Mouse (Mus musculus): ENCODE results near the gene Sirt7. TPM values are rescaled to one million over a fixed set of nuclear protein-coding genes. Genes with fewer than 3 reads are reported as not detected.

Gene Sirt7
- 43.1 and 43.3 TPM in 2 replicates for polyA plus RNA-seq (2016; fragmentation: Nextera tagmentation; extraction: Ambion mirVana)

- H3K9ac ChIP-seq: peak within 1 kb of the TSS; percentile 80
Observed at GRCm38 (mm10) chr11:120625152-120625775, at the start of gene Sirt7. Sirt7 (minus strand) TSS chr11:120625240.

GRCm38 (mm10) chr11:120673594-120674122 lies 48.6 kb upstream of the Sirt7 start:
- H3K9me3 ChIP-seq: no peaks in the 10 kb centered on the region
- peak overlapping the region; percentile 88 for H3K4me2 ChIP-seq
- H3K9ac ChIP-seq: peak overlapping the region; percentile 81
- 36% methylated on average over 12 of the region's 12 CpGs for WGBS
- no peaks in the 10 kb centered on the region for H3K27me3 ChIP-seq
- peaks cover 18% of the 10 kb centered on the region for H3K4me1 ChIP-seq
- peaks cover 14% of the 10 kb centered on the region for H3K36me3 ChIP-seq (replicated peaks)
- ATAC-seq (ENCODE audit: low FRiP score): peak; percentile 18
- peak overlapping the region; percentile 91 for H3K27ac ChIP-seq
- H3K4me3 ChIP-seq (replicated peaks): peak overlapping the region; percentile 83

More at GRCm38 (mm10) chr11:120625152-120625775, at the start of gene Sirt7:
- H3K4me3 ChIP-seq (replicated peaks): peak within 1 kb of the TSS; percentile 99
- H3K9me3 ChIP-seq: no peaks in the 10 kb centered on the region
- peak within 1 kb of the TSS; percentile 86 for H3K27ac ChIP-seq
- ATAC-seq (ENCODE audit: low FRiP score): peak; percentile 50
- H3K4me2 ChIP-seq: peak within 1 kb of the TSS; percentile 99
- 25% methylated on average over 5 of the region's 5 CpGs for WGBS
- H3K36me3 ChIP-seq (replicated peaks): peaks cover 61% of the 10 kb centered on the region
- no peaks in the 10 kb centered on the region for H3K27me3 ChIP-seq
- peaks cover 29% of the 10 kb centered on the region for H3K4me1 ChIP-seq

DNA sequence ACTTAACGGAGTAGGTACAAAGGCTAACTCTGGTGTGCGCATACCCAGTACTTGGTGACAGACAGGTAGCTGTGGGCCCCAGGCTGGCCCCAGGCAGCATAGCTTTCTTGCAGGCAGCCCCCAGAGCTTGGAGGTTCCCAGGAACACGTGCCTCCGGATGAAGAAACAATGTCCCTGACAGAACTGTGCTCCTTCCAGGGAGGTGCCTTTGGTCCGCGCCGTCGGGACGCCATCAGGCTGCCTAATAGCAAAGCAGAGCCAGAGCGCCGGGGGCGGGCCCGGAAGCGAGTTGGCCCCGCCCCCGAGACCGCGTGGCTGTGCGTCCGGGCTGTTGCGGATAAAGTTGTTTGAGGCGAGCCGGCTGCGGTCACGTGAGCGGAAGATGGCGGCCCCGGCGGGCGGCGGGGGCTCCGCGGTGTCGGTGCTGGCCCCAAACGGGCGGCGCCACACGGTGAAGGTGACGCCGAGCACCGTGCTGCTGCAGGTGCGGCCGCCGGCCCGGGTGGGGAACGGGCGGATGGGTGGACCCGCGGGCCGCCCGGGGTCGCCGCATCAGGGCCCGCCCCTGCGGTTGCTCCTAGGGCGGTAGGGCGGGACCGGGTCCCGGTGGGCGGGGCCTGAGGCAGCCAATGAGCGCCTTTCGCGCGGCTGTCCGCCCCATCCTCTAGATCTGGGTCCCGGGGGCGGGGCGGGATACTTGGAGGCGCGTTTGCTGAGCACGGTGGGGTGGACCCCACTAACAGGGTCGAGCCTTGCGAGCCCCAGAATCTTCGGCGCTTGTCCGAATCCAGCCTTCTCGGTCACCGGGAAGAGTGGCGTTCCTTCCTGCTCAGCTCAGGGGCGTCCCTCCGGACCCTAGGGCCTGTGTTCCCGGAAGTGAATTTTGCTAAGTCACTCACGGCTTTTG lies 47.9 kb upstream of the Sirt7 start, which contains the start of gene Aspscr1:
Aspscr1 (plus strand) TSS at position 287 of the 907 bp plus-strand sequence.
- peak within 1 kb of the TSS; percentile 91 for H3K27ac ChIP-seq
- 2% methylated on average over 63 of the region's 83 CpGs for WGBS
- H3K4me2 ChIP-seq: peak within 1 kb of the TSS; percentile 88
- ATAC-seq (ENCODE audit: low FRiP score): peak; percentile 97
- H3K36me3 ChIP-seq (replicated peaks): peaks cover 7% of the 10 kb centered on the region
- no peaks in the 10 kb centered on the region for H3K9me3 ChIP-seq
- peak within 1 kb of the TSS; percentile 83 for H3K4me3 ChIP-seq (replicated peaks)
- H3K9ac ChIP-seq: peak within 1 kb of the TSS; percentile 81
- H3K4me1 ChIP-seq: peaks cover 18% of the 10 kb centered on the region
- H3K27me3 ChIP-seq: no peaks in the 10 kb centered on the region

- Histone ChIP-seq H3K27me3 (peaks cover 46% of the 10 kb centered on the region), H3K27ac (no peak overlapping the region), H3K9ac (no peak overlapping the region), H3K4me2 (no peak overlapping the region), H3K4me1 (peaks cover 5% of the 10 kb centered on the region; the same call in 1 of the 2 replicates), H3K36me3 (replicated peaks) (no peaks in the 10 kb centered on the region), H3K9me3 (no peaks in the 10 kb centered on the region), H3K4me3 (replicated peaks) (no peak overlapping the region)
- ATAC-seq (ENCODE audit: low FRiP score): no peak
- 8% methylated on average over 3 of the region's 3 CpGs for WGBS
Observed at GRCm38 (mm10) chr11:120666617-120667016, 41.6 kb upstream of the Sirt7 start.

- Histone ChIP-seq H3K9me3 (no peaks in the 10 kb centered on the region), H3K36me3 (replicated peaks) (no peaks in the 10 kb centered on the region), H3K27me3 (peaks cover 59% of the 10 kb centered on the region), H3K9ac (no peak overlapping the region), H3K27ac (no peak overlapping the region), H3K4me1 (peaks cover 15% of the 10 kb centered on the region), H3K4me2 (no peak overlapping the region), H3K4me3 (replicated peaks) (no peak overlapping the region)
- WGBS: 86% methylated on average over 3 of the region's 3 CpGs
- ATAC-seq (ENCODE audit: low FRiP score): no peak
Observed at GRCm38 (mm10) chr11:120665406-120665805, 40.4 kb upstream of the Sirt7 start.

DNA sequence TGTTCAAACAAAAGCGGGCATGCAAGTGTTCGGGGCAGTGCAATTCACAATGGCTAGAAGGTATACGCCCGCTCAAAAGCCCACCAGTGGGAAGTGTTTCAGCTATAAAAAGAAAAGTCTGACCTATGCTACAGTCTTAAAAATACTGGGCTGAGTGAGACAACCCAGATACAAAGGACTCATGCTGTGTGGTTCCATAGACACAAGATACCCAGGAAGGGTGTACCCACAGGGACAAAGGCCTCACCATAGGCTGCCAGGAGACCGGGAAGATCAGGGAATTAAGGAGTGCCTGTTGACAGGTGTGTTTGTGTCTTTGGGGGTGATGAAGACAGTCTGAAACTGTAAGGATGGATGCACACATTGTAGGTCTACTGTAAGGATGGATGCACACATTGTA lies 38.7 kb upstream of the Sirt7 start:
- Histone ChIP-seq H3K9ac (no peak overlapping the region), H3K4me1 (peaks cover 29% of the 10 kb centered on the region), H3K4me3 (replicated peaks) (no peak overlapping the region), H3K36me3 (replicated peaks) (no peaks in the 10 kb centered on the region), H3K4me2 (no peak overlapping the region), H3K27me3 (peaks cover 75% of the 10 kb centered on the region), H3K9me3 (no peaks in the 10 kb centered on the region), H3K27ac (no peak overlapping the region)
- no peak for ATAC-seq (ENCODE audit: low FRiP score)
- WGBS: 59% methylated on average over 5 of the region's 5 CpGs

- Histone ChIP-seq H3K36me3 (replicated peaks) (no peaks in the 10 kb centered on the region), H3K4me2 (no peak overlapping the region), H3K4me3 (replicated peaks) (no peak overlapping the region), H3K9ac (no peak overlapping the region), H3K27me3 (peaks cover 85% of the 10 kb centered on the region), H3K27ac (no peak overlapping the region), H3K4me1 (peaks cover 29% of the 10 kb centered on the region), H3K9me3 (no peaks in the 10 kb centered on the region)
- ATAC-seq (ENCODE audit: low FRiP score): no peak
- 49% methylated on average over 6 of the region's 6 CpGs for WGBS
Observed at GRCm38 (mm10) chr11:120662759-120663158, 37.7 kb upstream of the Sirt7 start.

DNA sequence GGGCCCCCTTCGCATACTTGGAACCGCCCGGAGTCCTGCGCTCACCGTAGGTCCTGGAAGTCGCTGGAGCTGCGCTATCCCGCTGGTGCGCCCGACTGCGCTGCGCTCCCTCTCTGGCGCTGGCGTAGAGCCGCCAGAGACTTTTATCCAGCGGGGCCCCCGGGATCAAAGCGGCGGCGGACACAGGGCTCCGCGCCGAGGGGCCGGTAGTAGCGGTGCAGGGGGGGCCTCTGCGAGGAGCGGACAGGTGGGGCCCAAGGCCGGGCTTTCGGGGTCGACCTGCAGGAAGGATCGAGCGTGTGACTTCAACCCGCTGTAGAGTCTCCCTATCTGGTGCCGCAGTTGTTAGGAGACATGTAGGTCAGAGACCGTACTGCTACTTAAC lies 36.0 kb upstream of the Sirt7 start, which contains the start of gene Notum:
Notum (minus strand) TSS at position 100 of the 385 bp plus-strand sequence.
- H3K4me2 ChIP-seq: peak within 1 kb of the TSS; percentile 60
- no peaks in the 10 kb centered on the region for H3K36me3 ChIP-seq (replicated peaks)
- H3K27ac ChIP-seq: no peak within 1 kb of the TSS
- H3K4me1 ChIP-seq: peaks cover 23% of the 10 kb centered on the region
- WGBS: 1% methylated on average over 35 of the region's 35 CpGs
- peak within 1 kb of the TSS; percentile 41 for H3K4me3 ChIP-seq (replicated peaks)
- peak within 1 kb of the TSS; percentile 33; the same call in 1 of the 2 replicates for H3K9ac ChIP-seq
- no peaks in the 10 kb centered on the region for H3K9me3 ChIP-seq
- no peak for ATAC-seq (ENCODE audit: low FRiP score)
- H3K27me3 ChIP-seq: peaks cover 95% of the 10 kb centered on the region

DNA sequence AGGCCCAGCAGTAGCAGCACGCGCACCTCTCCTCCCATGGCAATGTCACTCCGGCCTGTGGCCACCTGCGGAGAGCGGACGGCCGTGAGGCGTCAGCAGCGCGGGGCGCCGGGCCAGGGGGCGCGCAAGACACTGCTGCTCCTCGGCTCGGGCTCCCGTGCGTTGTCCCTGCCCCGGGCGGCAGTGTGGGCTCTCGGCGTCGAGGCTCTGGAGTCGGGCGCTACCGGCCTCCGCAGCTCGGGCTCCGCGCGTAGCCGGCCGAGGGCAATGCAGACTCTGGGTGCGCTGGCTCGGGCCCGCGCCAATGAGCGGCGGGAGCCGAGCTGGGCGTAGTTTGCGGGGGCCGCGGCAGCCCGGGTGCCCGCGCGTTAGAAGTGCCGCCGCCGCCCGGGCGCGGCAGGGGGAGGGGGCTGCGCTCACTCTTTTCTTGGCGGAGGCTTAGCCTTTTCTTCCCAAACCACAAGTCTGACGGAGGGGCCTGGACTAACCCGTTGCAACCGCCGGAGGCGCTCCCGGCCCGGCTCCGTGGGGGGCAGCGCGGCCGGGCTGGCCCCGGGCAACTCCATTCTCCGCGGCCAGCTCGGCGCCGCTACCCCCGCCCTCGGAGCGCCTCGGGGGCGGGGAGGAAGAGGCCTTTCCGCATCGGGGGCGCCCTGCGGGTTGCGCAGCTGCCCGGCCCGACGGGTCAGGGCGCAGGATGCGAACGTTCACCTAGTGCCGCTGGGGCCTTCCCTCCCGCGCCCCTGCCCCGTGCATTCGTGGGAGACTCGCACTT lies 35.4 kb upstream of the Sirt7 start:
- Histone ChIP-seq H3K4me3 (replicated peaks) (peak overlapping the region; percentile 41), H3K36me3 (replicated peaks) (no peaks in the 10 kb centered on the region), H3K27me3 (peaks cover 97% of the 10 kb centered on the region), H3K4me2 (peak overlapping the region; percentile 60), H3K27ac (no peak overlapping the region), H3K9ac (peak overlapping the region; percentile 33; the same call in 1 of the 2 replicates), H3K9me3 (no peaks in the 10 kb centered on the region), H3K4me1 (peaks cover 23% of the 10 kb centered on the region)
- WGBS: under 1% methylated on average over 82 of the region's 95 CpGs
- 0 out of 2 replicates have a peak, but pooled peaks have one; percentile 36 for ATAC-seq (ENCODE audit: low FRiP score)

DNA sequence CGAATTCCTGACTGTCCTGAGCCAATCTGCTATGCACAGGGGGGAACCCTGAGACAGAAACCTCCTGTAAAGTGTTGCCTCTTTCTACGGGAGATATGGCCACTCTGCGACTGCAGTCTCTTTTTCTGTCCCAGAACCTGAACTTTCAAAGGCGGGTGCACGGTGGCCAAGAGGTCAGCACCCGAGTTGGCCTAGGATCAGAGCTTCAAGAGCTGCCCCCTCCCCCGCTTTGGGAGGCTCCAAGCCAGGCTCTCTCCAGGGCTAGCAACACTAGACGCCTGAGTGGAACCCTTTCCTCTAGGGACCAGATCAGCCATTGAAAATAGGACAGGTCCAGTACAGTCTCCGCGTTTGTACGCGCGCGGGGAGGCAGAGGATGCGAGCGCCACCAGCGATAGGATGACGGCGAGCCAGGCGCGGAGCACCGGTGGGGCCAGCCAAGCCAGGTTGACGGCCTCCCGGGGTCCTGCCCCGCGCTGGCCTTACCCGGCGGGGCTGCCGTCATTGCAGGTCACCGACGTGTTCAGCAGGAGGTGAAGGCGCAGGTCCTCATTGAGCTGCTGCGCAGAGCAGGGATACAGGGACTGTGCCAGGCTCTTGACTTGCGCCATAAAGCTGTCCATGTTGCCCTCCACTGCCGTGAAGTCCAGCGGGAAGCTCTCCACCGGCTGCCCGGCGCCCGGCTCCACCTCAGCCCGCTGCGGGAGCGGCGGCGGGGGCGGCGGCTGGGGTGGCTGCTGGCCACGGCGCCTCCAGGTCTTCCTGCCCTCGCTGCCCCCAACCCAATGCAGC lies 34.7 kb upstream of the Sirt7 start:
- Histone ChIP-seq H3K4me3 (replicated peaks) (peak overlapping the region; percentile 41), H3K9ac (peak overlapping the region; percentile 33; the same call in 1 of the 2 replicates), H3K4me1 (peaks cover 23% of the 10 kb centered on the region), H3K27ac (no peak overlapping the region), H3K36me3 (replicated peaks) (no peaks in the 10 kb centered on the region), H3K27me3 (peaks cover 93% of the 10 kb centered on the region), H3K4me2 (peak overlapping the region; percentile 60), H3K9me3 (no peaks in the 10 kb centered on the region)
- WGBS: 3% methylated on average over 45 of the region's 50 CpGs
- ATAC-seq (ENCODE audit: low FRiP score): 0 out of 2 replicates have a peak, but pooled peaks have one; percentile 6

DNA sequence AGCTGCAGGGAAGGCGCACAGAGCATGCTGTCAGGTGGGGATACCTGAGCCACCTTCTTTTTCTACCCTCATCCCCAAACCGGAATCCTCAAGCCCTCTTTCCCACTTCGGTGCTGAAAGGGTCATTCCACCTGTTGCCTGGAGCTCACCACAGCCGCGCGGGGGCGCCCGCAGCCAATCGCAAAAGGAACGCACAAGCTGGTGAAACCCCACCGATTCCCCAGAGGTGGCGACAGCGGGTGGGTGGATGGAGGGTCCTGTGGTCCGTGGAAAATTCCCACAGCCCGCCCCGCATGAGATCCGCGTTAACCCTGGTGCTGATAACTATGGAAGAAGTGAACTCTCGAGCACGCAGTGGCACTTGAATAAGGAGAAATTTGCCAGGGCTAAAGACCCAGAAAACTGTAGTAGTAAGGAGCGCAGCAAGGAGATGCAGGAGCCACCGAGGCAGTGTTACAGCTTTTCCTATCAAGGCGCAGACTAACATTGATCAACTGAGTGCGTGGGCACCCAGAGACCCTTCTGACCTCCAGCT lies 33.9 kb upstream of the Sirt7 start:
- WGBS: 5% methylated on average over 24 of the region's 24 CpGs
- Histone ChIP-seq H3K4me3 (replicated peaks) (no peak overlapping the region), H3K36me3 (replicated peaks) (no peaks in the 10 kb centered on the region), H3K4me2 (no peak overlapping the region), H3K4me1 (peaks cover 23% of the 10 kb centered on the region), H3K27ac (no peak overlapping the region), H3K27me3 (peaks cover 95% of the 10 kb centered on the region), H3K9ac (no peak overlapping the region), H3K9me3 (no peaks in the 10 kb centered on the region)
- ATAC-seq (ENCODE audit: low FRiP score): no peak
